Mouse (Mus musculus): ENCODE measurements around the gene Chrna3.

Gene Chrna3

DNA sequence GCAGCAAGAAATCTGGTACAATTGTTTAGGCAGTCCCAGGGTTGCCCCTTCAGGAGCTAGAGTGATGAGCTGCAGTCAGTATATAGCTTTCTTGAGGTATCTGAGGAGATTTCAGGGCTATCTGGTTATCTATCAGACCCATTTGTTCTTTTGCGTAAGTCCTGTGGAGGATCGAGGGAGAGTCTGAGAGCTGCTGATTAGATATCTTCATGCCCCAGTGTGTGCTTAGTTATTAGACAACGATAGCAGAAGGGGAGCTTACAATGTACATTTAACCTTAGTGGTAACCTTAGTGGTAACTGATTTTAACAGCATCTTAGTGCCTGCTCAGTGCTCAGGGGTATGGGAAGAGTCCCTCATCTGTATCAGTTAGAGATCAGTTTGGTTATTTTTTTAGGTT is 30.7 kb downstream of the Chrna3 start:
- DNase-seq (ENCODE audit: low spot score in 2 of 2), result no peak

GRCm38 (mm10) chr9:54994381-54994780 is 32.0 kb downstream of the Chrna3 start:
- DNase-seq (ENCODE audit: low spot score in 2 of 2), result no peak

GRCm38 (mm10) chr9:54990362-54990761 is 36.0 kb downstream of the Chrna3 start:
- DNase-seq (ENCODE audit: low spot score in 2 of 2), result no peak

GRCm38 (mm10) chr9:54982401-54982800 is 44.0 kb downstream of the Chrna3 start:
- no peak for DNase-seq (ENCODE audit: low spot score in 2 of 2)

DNA sequence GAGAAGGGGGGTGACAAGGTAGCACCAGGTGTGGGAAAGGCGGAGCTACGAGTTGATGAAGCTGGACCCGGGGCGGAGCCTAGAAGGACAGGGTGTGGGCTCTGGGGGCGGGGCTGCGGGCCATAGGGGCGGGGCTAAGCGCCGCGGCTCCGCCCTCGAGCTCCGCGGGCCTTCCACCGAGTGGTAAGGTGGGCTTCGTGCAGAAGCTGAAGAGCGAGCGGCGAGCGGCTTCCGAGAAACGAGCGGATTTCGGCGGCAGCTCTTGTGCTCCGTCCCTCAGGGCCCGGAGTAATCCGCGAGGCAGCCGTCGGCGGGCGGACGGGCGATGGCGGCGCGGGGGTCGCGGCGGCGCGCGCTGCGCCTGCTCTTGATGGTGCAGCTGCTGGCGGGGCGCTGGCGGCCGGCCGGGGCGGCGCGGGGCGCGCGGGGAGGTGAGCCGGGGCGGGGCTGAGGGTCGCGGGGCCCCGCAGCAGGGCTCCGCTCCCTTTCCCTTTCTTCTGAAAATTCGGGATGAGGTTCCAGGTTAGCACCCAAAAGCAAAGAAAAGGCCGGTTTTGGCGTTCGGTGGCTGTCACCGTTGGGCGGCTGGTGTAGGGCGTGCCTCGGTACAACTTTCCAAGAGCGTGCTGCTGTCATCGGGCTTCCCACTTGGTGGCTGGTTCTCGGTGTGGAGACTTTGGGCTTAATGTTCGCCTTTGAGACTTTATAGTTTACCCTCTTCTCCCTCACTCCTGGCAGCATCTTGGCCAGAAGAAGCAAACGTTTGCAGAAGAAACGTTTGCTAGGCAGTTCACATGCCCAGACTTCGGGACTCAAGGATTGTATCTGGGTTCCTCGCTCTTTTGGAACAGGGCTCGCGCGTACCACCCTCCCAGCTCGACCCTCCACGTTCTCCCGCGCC is 44.8 kb downstream of the Chrna3 start:
- DNase-seq (ENCODE audit: low spot score in 2 of 2), result no peak

DNA sequence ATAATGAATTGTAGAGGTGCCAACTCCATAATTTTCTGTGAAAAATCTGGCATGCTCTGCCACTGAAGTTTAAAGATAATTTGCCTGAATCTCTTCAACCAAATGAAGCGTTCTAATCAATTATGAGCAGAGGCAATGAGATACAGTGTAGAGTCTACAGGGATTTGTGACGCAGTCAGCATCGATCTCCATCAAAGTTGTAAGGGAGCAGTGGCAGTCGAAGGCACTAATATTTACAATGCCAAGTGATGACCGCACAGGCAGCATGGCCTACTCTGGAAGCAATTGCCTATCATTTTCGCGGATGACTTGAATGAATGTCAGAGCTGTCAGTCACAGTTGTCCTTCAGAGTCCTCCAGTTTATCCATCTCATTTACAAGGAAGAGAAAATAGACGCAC is 45.7 kb downstream of the Chrna3 start, which contains the start of gene Chrna5:
Gene Chrna5, plus strand, starts transcription at position 207 of the 400 bp plus-strand sequence.
- DNase-seq (ENCODE audit: low spot score in 2 of 2), result no peak

GRCm38 (mm10) chr9:54969972-54970637 is 56.3 kb downstream of the Chrna3 start:
- DNase-seq (ENCODE audit: low spot score in 2 of 2), result no peak

GRCm38 (mm10) chr9:54963669-54964068 is 62.7 kb downstream of the Chrna3 start:
- no peak for DNase-seq (ENCODE audit: low spot score in 2 of 2)

DNA sequence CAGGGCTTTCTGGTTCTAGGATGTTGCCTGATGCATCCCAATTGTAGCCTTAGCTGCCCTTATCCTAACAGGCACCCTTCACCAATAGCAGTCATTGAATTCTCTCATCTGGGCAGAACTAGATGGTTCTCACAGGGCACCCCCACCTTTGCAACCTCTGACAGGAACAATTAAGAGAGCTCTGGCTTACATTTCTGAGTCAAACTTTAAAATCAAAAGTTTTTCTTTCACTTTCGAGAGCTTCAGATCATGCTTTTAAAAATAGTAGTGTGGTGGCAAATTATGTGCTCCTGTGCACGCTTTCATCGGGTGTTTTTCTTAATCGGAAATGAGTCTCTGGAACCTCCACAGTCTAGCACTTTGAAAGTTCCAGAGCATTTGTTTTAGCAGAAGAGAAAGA is 65.3 kb downstream of the Chrna3 start:
- DNase-seq (ENCODE audit: low spot score in 2 of 2), result no peak
